Mouse (Mus musculus): Measurements from ENCODE around the gene Phldb3. TPM values are rescaled to one million over a fixed set of nuclear protein-coding genes. Genes with fewer than 3 reads are reported as not detected.

Gene Phldb3
- polyA plus RNA-seq, 1 experiment from 2014 or later: not detected

Other genes starting within 250 kb of the Phldb3 start
- 0.40 and 0.44 TPM in 2 replicates for gene Kcnn4, start 240.5 kb upstream of the Phldb3 start, polyA plus RNA-seq (2015; fragmentation: Nextera tagmentation; extraction: Ambion mirVana)
- 25.7 and 30.4 TPM in 2 replicates for gene Smg9, start 211.1 kb upstream of the Phldb3 start, polyA plus RNA-seq (2015; fragmentation: Nextera tagmentation; extraction: Ambion mirVana)
- gene Irgc1, start 158.5 kb upstream of the Phldb3 start, polyA plus RNA-seq (2015; fragmentation: Nextera tagmentation; extraction: Ambion mirVana): 0.15 TPM in 1 of 2 replicates, not detected in the other
- gene Plaur, start 148.3 kb upstream of the Phldb3 start, polyA plus RNA-seq (2015; fragmentation: Nextera tagmentation; extraction: Ambion mirVana): 1.3 TPM in 2 replicates
- gene Cadm4, start 128.7 kb upstream of the Phldb3 start, polyA plus RNA-seq (2015; fragmentation: Nextera tagmentation; extraction: Ambion mirVana): 45.8 and 47.0 TPM in 2 replicates
- gene Zfp428, start 103.8 kb upstream of the Phldb3 start, polyA plus RNA-seq (2015; fragmentation: Nextera tagmentation; extraction: Ambion mirVana): 214 and 220 TPM in 2 replicates
- gene AC161166.1, start 98.3 kb upstream of the Phldb3 start, polyA plus RNA-seq (2015; fragmentation: Nextera tagmentation; extraction: Ambion mirVana): 0.97 and 1.1 TPM in 2 replicates
- gene Irgq, start 80.1 kb upstream of the Phldb3 start, polyA plus RNA-seq (2015; fragmentation: Nextera tagmentation; extraction: Ambion mirVana): 15.1 and 17.4 TPM in 2 replicates
- gene Pinlyp, start 64.6 kb upstream of the Phldb3 start, polyA plus RNA-seq (2015; fragmentation: Nextera tagmentation; extraction: Ambion mirVana): not detected in 2 replicates
- 89.6 and 99.1 TPM in 2 replicates for gene Xrcc1, start 64.5 kb upstream of the Phldb3 start, polyA plus RNA-seq (2015; fragmentation: Nextera tagmentation; extraction: Ambion mirVana)
- gene Ethe1, start 23.2 kb upstream of the Phldb3 start, polyA plus RNA-seq (2015; fragmentation: Nextera tagmentation; extraction: Ambion mirVana): 16.8 and 16.9 TPM in 2 replicates
- 4.7 and 5.1 TPM in 2 replicates for gene Zfp575, start 23.1 kb upstream of the Phldb3 start, polyA plus RNA-seq (2015; fragmentation: Nextera tagmentation; extraction: Ambion mirVana)
- 0.14 TPM in 1 of 2 replicates, not detected in the other for gene Lypd3, start 25.8 kb downstream of the Phldb3 start, polyA plus RNA-seq (2015; fragmentation: Nextera tagmentation; extraction: Ambion mirVana)
- gene Tex101, start 65.9 kb downstream of the Phldb3 start, polyA plus RNA-seq (2015; fragmentation: Nextera tagmentation; extraction: Ambion mirVana): not detected in 2 replicates
- gene BC049730, start 98.5 kb downstream of the Phldb3 start, polyA plus RNA-seq (2015; fragmentation: Nextera tagmentation; extraction: Ambion mirVana): not detected in 2 replicates
- gene Gm4763, start 116.1 kb downstream of the Phldb3 start, polyA plus RNA-seq (2015; fragmentation: Nextera tagmentation; extraction: Ambion mirVana): not detected in 2 replicates
- gene Cd177, start 149.5 kb downstream of the Phldb3 start, polyA plus RNA-seq (2015; fragmentation: Nextera tagmentation; extraction: Ambion mirVana): 0.05 and 0.10 TPM in 2 replicates
- not detected in 2 replicates for gene Ceacam10, start 166.4 kb downstream of the Phldb3 start, polyA plus RNA-seq (2015; fragmentation: Nextera tagmentation; extraction: Ambion mirVana)

Measured in forebrain, embryonic 13.5 days (tissue).